Mouse (Mus musculus) hindbrain, embryonic 16.5 days (tissue): ENCODE measurements around the gene Rrnad1. TPM values are rescaled to one million over a fixed set of nuclear protein-coding genes. Genes with fewer than 3 reads are reported as not detected.
A peak's percentile ranks its signal among the peaks of the same experiment; 100 is the strongest.
"Not testable (repeated sequence)": the region's sequence is repeated elsewhere in the genome, so short reads cannot be mapped to it uniquely, and the experiment has no call there.

Experiments
- ATAC-seq: fragments of 200-750 bp; cut with Nextera tagmentation; 2 replicates; pipeline ENCODE4 v1.8.0; 2017; ENCODE audit warnings: moderate TSS enrichment, moderate library complexity
- H3K27ac ChIP-seq: fragments of 300-500 bp; sonication (generic); 2 replicates; pipeline ENCODE4 v1.5.1; 2014; ENCODE audit warnings: low read depth, mild to moderate bottlenecking, control low read depth, low read length, moderate library complexity
- H3K27me3 ChIP-seq: fragments of 300-500 bp; sonication (generic); replicated peaks from 2 replicates; pipeline ENCODE4 v1.6.1; 2014; ENCODE audit warnings: low read length; ENCODE audit not compliant: control insufficient read depth, insufficient read depth
- H3K36me3 ChIP-seq: fragments of 300-500 bp; sonication (generic); 2 replicates; pipeline ENCODE4 v1.6.1; 2014; ENCODE audit warnings: mild to moderate bottlenecking, low read length, moderate library complexity, mixed read lengths; ENCODE audit not compliant: control insufficient read depth, insufficient read depth
- H3K4me1 ChIP-seq: fragments of 300-500 bp; sonication (generic); 2 replicates; pipeline ENCODE4 v1.6.1; 2014; ENCODE audit warnings: low read depth, low read length; ENCODE audit not compliant: control insufficient read depth, insufficient read depth
- H3K4me2 ChIP-seq: fragments of 300-500 bp; sonication (generic); 2 replicates; pipeline ENCODE4 v1.6.1; 2014; ENCODE audit warnings: mild to moderate bottlenecking, low read length, control low read depth, moderate library complexity
- H3K4me3 ChIP-seq: fragments of 300-500 bp; sonication (generic); 2 replicates; pipeline ENCODE4 v1.5.1; 2014; ENCODE audit warnings: mild to moderate bottlenecking, low read length, control low read depth, moderate library complexity
- H3K9ac ChIP-seq: fragments of 300-500 bp; sonication (generic); 2 replicates; pipeline ENCODE4 v1.6.1; 2014; ENCODE audit warnings: low read depth, mild to moderate bottlenecking, control low read depth, low read length, moderate library complexity
- H3K9me3 ChIP-seq: fragments of 300-500 bp; sonication (generic); 2 replicates; pipeline ENCODE4 v1.6.1; 2014; ENCODE audit warnings: mild to moderate bottlenecking, low read length, moderate library complexity; ENCODE audit not compliant: control insufficient read depth
- WGBS: fragments of 180-500 bp; shearing (Covaris S2); extraction: QIAGEN DNeasy Blood & Tissue Kit; methylation state at CpG from one replicate; pipeline ENCODE4 v1.1.7; 2014; 5-methylcytosine and 5-hydroxymethylcytosine counted together
- polyA plus RNA-seq: library from polyadenylated mRNA; unstranded; fragments of >200 nt; fragmentation: Nextera tagmentation; extraction: Ambion mirVana; gene quantifications from 2 replicates; pipeline ENCODE4 v1.2.1, GENCODE M21; 2015

The Rrnad1 gene
- polyA plus RNA-seq, 1 experiment from 2014 or later: 20.5 TPM

DNA sequence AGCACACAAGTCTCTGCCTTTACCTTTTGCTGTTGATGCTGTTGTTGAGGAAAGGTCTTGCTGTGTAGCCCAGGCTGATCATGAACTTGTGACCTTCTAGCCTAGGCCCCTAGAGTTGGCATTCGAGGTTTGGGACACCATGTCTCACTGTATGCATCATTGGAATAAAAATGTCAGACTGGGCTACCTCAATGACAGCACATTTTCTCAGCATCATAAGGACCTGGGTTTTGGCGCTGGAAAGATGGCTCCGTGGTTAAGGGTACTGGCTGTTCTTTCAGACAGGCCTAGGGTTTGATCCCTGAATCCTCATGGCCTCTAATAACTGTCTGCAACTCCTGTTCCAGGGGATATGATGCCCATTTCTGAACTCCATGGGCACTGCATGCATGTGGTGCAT is 30.7 kb downstream of the Rrnad1 start:
- no peaks in the 10 kb centered on the region for H3K36me3 ChIP-seq
- no peaks in the 10 kb centered on the region for H3K27me3 ChIP-seq
- H3K4me2 ChIP-seq: no peak overlapping the region
- H3K9ac ChIP-seq: no peak overlapping the region
- H3K4me1 ChIP-seq: no peaks in the 10 kb centered on the region
- no peak for ATAC-seq
- H3K4me3 ChIP-seq: no peak overlapping the region
- WGBS: 80% methylated on average over 3 of the region's 3 CpGs
- H3K27ac ChIP-seq: no peak overlapping the region
- H3K9me3 ChIP-seq: no peaks in the 10 kb centered on the region

DNA sequence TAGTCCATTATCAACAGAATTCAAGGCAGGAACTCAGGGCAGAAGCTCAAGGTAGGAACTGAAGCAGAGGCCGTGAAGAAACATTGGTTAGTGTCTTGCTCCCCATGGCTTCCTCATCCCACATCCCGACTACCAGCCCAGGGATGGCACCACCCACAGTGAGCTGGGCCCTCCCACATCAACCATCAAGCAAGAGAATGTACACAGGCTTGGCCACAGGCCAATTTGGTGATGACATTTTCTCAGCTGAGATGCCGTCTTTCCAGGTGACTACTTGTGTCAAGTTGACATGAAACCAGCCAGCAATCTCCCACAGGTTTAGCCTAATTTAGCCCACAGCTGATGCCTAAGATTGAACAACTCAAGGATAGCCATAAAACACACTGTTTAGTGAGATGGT is 31.3 kb downstream of the Rrnad1 start:
- no peak overlapping the region for H3K4me3 ChIP-seq
- no peaks in the 10 kb centered on the region for H3K36me3 ChIP-seq
- ATAC-seq: no peak
- H3K27ac ChIP-seq: no peak overlapping the region
- H3K4me1 ChIP-seq: no peaks in the 10 kb centered on the region
- 73% methylated on average over 3 of the region's 3 CpGs for WGBS
- no peak overlapping the region for H3K4me2 ChIP-seq
- no peak overlapping the region for H3K9ac ChIP-seq
- no peaks in the 10 kb centered on the region for H3K27me3 ChIP-seq
- H3K9me3 ChIP-seq: no peaks in the 10 kb centered on the region

- no peaks in the 10 kb centered on the region for H3K9me3 ChIP-seq
- H3K36me3 ChIP-seq: no peaks in the 10 kb centered on the region
- no peak for ATAC-seq
- H3K4me3 ChIP-seq: no peak overlapping the region
- no peak overlapping the region for H3K27ac ChIP-seq
- H3K27me3 ChIP-seq: no peaks in the 10 kb centered on the region
- no peak overlapping the region for H3K4me2 ChIP-seq
- H3K9ac ChIP-seq: no peak overlapping the region
- H3K4me1 ChIP-seq: no peaks in the 10 kb centered on the region
- WGBS: 83% methylated on average over 3 of the region's 3 CpGs
Measured at GRCm38 (mm10) chr3:87893367-87893905, 37.1 kb downstream of the Rrnad1 start.

- no peak for ATAC-seq
- no peak overlapping the region for H3K9ac ChIP-seq
- no peaks in the 10 kb centered on the region for H3K36me3 ChIP-seq
- WGBS: 51% methylated on average over 3 of the region's 3 CpGs
- H3K27me3 ChIP-seq: no peaks in the 10 kb centered on the region
- no peak overlapping the region for H3K27ac ChIP-seq
- no peaks in the 10 kb centered on the region for H3K4me1 ChIP-seq
- H3K9me3 ChIP-seq: no peaks in the 10 kb centered on the region
- no peak overlapping the region for H3K4me3 ChIP-seq
- no peak overlapping the region for H3K4me2 ChIP-seq
Measured at GRCm38 (mm10) chr3:87891481-87891880, 39.0 kb downstream of the Rrnad1 start.

DNA sequence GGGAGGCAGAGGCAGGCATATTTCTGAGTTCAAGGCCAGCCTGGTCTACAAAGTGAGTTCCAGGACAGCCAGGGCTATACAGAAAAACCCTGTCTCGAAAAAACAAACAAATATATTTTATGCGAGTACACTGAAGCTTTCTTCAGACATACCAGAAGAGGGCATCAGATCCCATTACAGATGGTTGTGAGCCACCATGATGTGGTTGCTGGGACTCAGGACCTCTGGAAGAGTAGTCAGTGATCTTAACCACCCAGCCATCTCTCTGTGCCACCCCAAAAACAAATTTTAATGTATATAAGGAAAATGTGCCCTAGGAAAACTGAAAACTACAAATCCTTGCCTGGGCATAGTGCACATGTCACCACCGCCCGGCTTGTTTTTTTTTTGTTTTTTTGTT is 43.1 kb downstream of the Rrnad1 start:
- not testable (repeated sequence) for H3K4me2 ChIP-seq, H3K9me3 ChIP-seq, H3K27me3 ChIP-seq, H3K27ac ChIP-seq, H3K9ac ChIP-seq, H3K36me3 ChIP-seq, ATAC-seq, H3K4me3 ChIP-seq
- peaks cover 16% of the 10 kb centered on the region for H3K4me1 ChIP-seq
- 81% methylated on average over 4 of the region's 4 CpGs for WGBS

DNA sequence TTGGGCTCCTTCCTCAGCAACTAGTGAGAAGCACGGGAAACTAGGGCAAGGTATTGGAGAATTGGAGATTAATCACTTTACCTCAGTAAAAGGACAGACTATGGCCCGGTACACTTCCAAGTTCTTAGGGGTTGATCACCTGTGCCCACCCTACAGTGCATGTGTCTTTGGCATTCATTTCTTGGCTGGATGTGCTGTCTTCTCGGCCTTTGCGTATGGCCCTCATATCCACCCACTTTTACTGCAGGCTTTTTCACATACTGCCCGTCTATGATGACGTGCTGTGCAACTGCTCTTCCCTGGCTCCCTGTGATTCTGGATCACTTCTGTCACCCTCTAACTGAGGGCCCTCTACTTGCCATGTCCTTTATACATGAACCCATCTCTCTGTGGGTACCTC is 44.1 kb downstream of the Rrnad1 start:
- WGBS: 86% methylated on average over 6 of the region's 6 CpGs
- H3K9me3 ChIP-seq: no peaks in the 10 kb centered on the region
- H3K36me3 ChIP-seq: no peaks in the 10 kb centered on the region
- peaks cover 18% of the 10 kb centered on the region for H3K4me1 ChIP-seq
- no peaks in the 10 kb centered on the region for H3K27me3 ChIP-seq
- no peak overlapping the region for H3K27ac ChIP-seq
- no peak overlapping the region for H3K9ac ChIP-seq
- H3K4me2 ChIP-seq: peak overlapping the region; percentile 65
- H3K4me3 ChIP-seq: peak overlapping the region; percentile 53; the same call in 1 of the 2 replicates
- ATAC-seq: no peak

- Histone ChIP-seq H3K4me3 (peak overlapping the region; percentile 53), H3K9ac (peak overlapping the region; percentile 65), H3K27ac (0 out of 2 replicates have a peak overlapping the region, but pooled peaks have one; percentile 29), H3K4me2 (peak overlapping the region; percentile 65), H3K27me3 (no peaks in the 10 kb centered on the region), H3K9me3 (no peaks in the 10 kb centered on the region), H3K4me1 (peaks cover 18% of the 10 kb centered on the region), H3K36me3 (no peaks in the 10 kb centered on the region)
- 14% methylated on average over 10 of the region's 10 CpGs for WGBS
- no peak for ATAC-seq
Measured at GRCm38 (mm10) chr3:87886004-87886365, 44.5 kb downstream of the Rrnad1 start.

GRCm38 (mm10) chr3:87885281-87886003 is 45.1 kb downstream of the Rrnad1 start, which contains the start of gene Prcc:
Prcc (minus strand) TSS chr3:87885608.
- Histone ChIP-seq H3K27me3 (no peaks in the 10 kb centered on the region), H3K36me3 (0 out of 2 replicates have a peak, but pooled peaks cover under 1% of the 10 kb centered on the region), H3K9ac (peak within 1 kb of the TSS; percentile 98), H3K4me3 (peak within 1 kb of the TSS; percentile 100), H3K27ac (peak within 1 kb of the TSS; percentile 89), H3K4me2 (peak within 1 kb of the TSS; percentile 82), H3K4me1 (peaks cover 18% of the 10 kb centered on the region), H3K9me3 (no peaks in the 10 kb centered on the region)
- peak; percentile 99 for ATAC-seq
- WGBS: under 1% methylated on average over 32 of the region's 33 CpGs

GRCm38 (mm10) chr3:87884708-87885251 is 45.7 kb downstream of the Rrnad1 start:
- Histone ChIP-seq H3K9me3 (no peaks in the 10 kb centered on the region), H3K9ac (peak overlapping the region; percentile 98), H3K27ac (peak overlapping the region; percentile 89), H3K4me1 (peaks cover 18% of the 10 kb centered on the region), H3K36me3 (0 out of 2 replicates have a peak, but pooled peaks cover 3% of the 10 kb centered on the region), H3K4me3 (peak overlapping the region; percentile 100), H3K4me2 (peak overlapping the region; percentile 82), H3K27me3 (no peaks in the 10 kb centered on the region)
- no peak; the same call in 1 of the 2 replicates for ATAC-seq
- under 1% methylated on average over 28 of the region's 28 CpGs for WGBS
